Mouse (Mus musculus): Measurements from ENCODE around the gene Ppp2ca.

- TF ChIP-seq CTCF (IDR thresholded peaks at IDR 0.05; ENCODE audit: low read depth) (no peak), EP300 (optimal IDR thresholded peaks at IDR 0.05) (no peak)
Measured at GRCm38 (mm10) chr11:52109421-52109820, 10.9 kb downstream of the Ppp2ca start.

Measured in stomach, postnatal 0 days (tissue).